Mouse (Mus musculus) lung, embryonic 16.5 days (tissue): ENCODE measurements at regions not wholly inside any gene's neighbourhood (a gene's known extent, or its start where the extent isn't known, plus 50 kb on each side); places are given as distances from the start of the nearest gene placed in this dataset.
"Not testable (repeated sequence)": the region's sequence is repeated elsewhere in the genome, so short reads cannot be mapped to it uniquely, and the experiment has no call there.

Experiments
- ATAC-seq: fragments of 200-750 bp; cut with Nextera tagmentation; 2 replicates; pipeline ENCODE4 v1.8.0; 2017; ENCODE audit warnings: low read depth, mild to moderate bottlenecking, moderate library complexity
- H3K27ac ChIP-seq: fragments of 300-500 bp; sonication (generic); 2 replicates; pipeline ENCODE4 v1.5.1; 2014; ENCODE audit warnings: mild to moderate bottlenecking, control low read depth, low read length
- H3K27me3 ChIP-seq: fragments of 300-500 bp; sonication (generic); 2 replicates; pipeline ENCODE4 v1.6.1; 2014; ENCODE audit warnings: low read depth, low read length, mixed read lengths; ENCODE audit not compliant: control insufficient read depth, insufficient read depth
- H3K36me3 ChIP-seq: fragments of 300-500 bp; sonication (generic); 2 replicates; pipeline ENCODE4 v1.6.1; 2014; ENCODE audit warnings: low read length; ENCODE audit not compliant: control insufficient read depth, insufficient read depth
- H3K4me1 ChIP-seq: fragments of 300-500 bp; sonication (generic); replicated peaks from 2 replicates; pipeline ENCODE4 v1.6.1; 2014; ENCODE audit warnings: low read length, mixed read lengths; ENCODE audit not compliant: control insufficient read depth, insufficient read depth
- H3K4me2 ChIP-seq: fragments of 300-500 bp; sonication (generic); 2 replicates; pipeline ENCODE4 v1.6.1; 2014; ENCODE audit warnings: low read depth, low read length, control low read depth
- H3K4me3 ChIP-seq: fragments of 300-500 bp; sonication (generic); 2 replicates; pipeline ENCODE4 v1.5.1; 2014; ENCODE audit warnings: mild to moderate bottlenecking, low read length, control low read depth
- H3K9ac ChIP-seq: fragments of 300-500 bp; sonication (generic); 2 replicates; pipeline ENCODE4 v1.6.1; 2014; ENCODE audit warnings: low read length, control low read depth
- H3K9me3 ChIP-seq: fragments of 300-500 bp; sonication (generic); 2 replicates; pipeline ENCODE4 v1.6.1; 2016; ENCODE audit warnings: low read length; ENCODE audit not compliant: control insufficient read depth
- WGBS: fragments of 180-500 bp; shearing (Covaris S2); extraction: QIAGEN DNeasy Blood & Tissue Kit; methylation state at CpG from one replicate; pipeline ENCODE4 v1.1.7; 2014; 5-methylcytosine and 5-hydroxymethylcytosine counted together

- Histone ChIP-seq H3K9me3 (no peaks in the 10 kb centered on the region), H3K4me3 (no peak overlapping the region), H3K4me2 (no peak overlapping the region), H3K9ac (no peak overlapping the region), H3K27ac (no peak overlapping the region), H3K4me1 (no peaks in the 10 kb centered on the region), H3K36me3 (no peaks in the 10 kb centered on the region), H3K27me3 (no peaks in the 10 kb centered on the region)
- 70% methylated on average over 2 of the region's 2 CpGs for WGBS
- ATAC-seq = no peak
Measured at GRCm38 (mm10) chr17:66206074-66206473, 82.8 kb downstream of the Ddx11 start.

- WGBS = 62% methylated on average over 6 of the region's 6 CpGs
- not testable (repeated sequence) for H3K9ac ChIP-seq, H3K27ac ChIP-seq, H3K4me2 ChIP-seq, H3K9me3 ChIP-seq, H3K27me3 ChIP-seq, H3K4me3 ChIP-seq, ATAC-seq, H3K4me1 ChIP-seq, H3K36me3 ChIP-seq
Measured at GRCm38 (mm10) chr17:66207653-66208497, 84.6 kb downstream of the Ddx11 start.

- 29% methylated on average over 3 of the region's 6 CpGs for WGBS
- H3K4me2 ChIP-seq, H3K27ac ChIP-seq, H3K36me3 ChIP-seq, H3K9ac ChIP-seq, H3K9me3 ChIP-seq, H3K4me1 ChIP-seq, H3K27me3 ChIP-seq, H3K4me3 ChIP-seq: not testable (repeated sequence)
- peak; percentile 85 for ATAC-seq
Measured at GRCm38 (mm10) chr17:66208803-66209515, 85.6 kb downstream of the Ddx11 start.

GRCm38 (mm10) chr17:66211561-66211960, 88.2 kb downstream of the Ddx11 start:
- WGBS = 72% methylated on average over 7 of the region's 7 CpGs
- ATAC-seq = no peak
- Histone ChIP-seq H3K4me2 (no peak overlapping the region), H3K36me3 (no peaks in the 10 kb centered on the region), H3K4me3 (no peak overlapping the region), H3K27me3 (no peaks in the 10 kb centered on the region), H3K9ac (no peak overlapping the region), H3K27ac (no peak overlapping the region), H3K4me1 (no peaks in the 10 kb centered on the region), H3K9me3 (no peaks in the 10 kb centered on the region)

GRCm38 (mm10) chr17:66212616-66213015, 89.3 kb downstream of the Ddx11 start:
- Histone ChIP-seq H3K27ac (no peak overlapping the region), H3K4me3 (no peak overlapping the region), H3K4me2 (no peak overlapping the region), H3K4me1 (no peaks in the 10 kb centered on the region), H3K27me3 (no peaks in the 10 kb centered on the region), H3K36me3 (no peaks in the 10 kb centered on the region), H3K9ac (no peak overlapping the region), H3K9me3 (no peaks in the 10 kb centered on the region)
- WGBS = 87% methylated on average over 9 of the region's 9 CpGs
- ATAC-seq = no peak

- Histone ChIP-seq H3K27ac (no peak overlapping the region), H3K27me3 (no peaks in the 10 kb centered on the region), H3K4me1 (no peaks in the 10 kb centered on the region), H3K9ac (no peak overlapping the region), H3K4me3 (no peak overlapping the region), H3K4me2 (no peak overlapping the region), H3K36me3 (no peaks in the 10 kb centered on the region), H3K9me3 (no peaks in the 10 kb centered on the region)
- ATAC-seq = no peak
- WGBS = 89% methylated on average over 6 of the region's 6 CpGs
Measured at GRCm38 (mm10) chr17:66218321-66218720, 95.0 kb downstream of the Ddx11 start.

GRCm38 (mm10) chr17:66219669-66220435, 96.5 kb downstream of the Ddx11 start:
- Histone ChIP-seq H3K9me3 (no peaks in the 10 kb centered on the region), H3K4me2 (no peak overlapping the region), H3K27me3 (no peaks in the 10 kb centered on the region), H3K4me3 (no peak overlapping the region), H3K27ac (no peak overlapping the region), H3K4me1 (no peaks in the 10 kb centered on the region), H3K36me3 (no peaks in the 10 kb centered on the region), H3K9ac (no peak overlapping the region)
- 41% methylated on average over 16 of the region's 16 CpGs for WGBS
- ATAC-seq = peak; percentile 64

- WGBS = 9% methylated on average over 8 of the region's 8 CpGs
- H3K4me2 ChIP-seq = no peak overlapping the region
- peak; percentile 60; the same call in 1 of the 2 replicates for ATAC-seq
Measured at GRCm38 (mm10) chr17:66221256-66221655, 97.9 kb downstream of the Ddx11 start.

GRCm38 (mm10) chr17:66223711-66224110, 100.4 kb downstream of the Ddx11 start:
- no peaks in the 10 kb centered on the region for H3K4me1 ChIP-seq
- H3K36me3 ChIP-seq = no peaks in the 10 kb centered on the region
- H3K9ac ChIP-seq = no peak overlapping the region
- ATAC-seq = no peak
- no peak overlapping the region for H3K4me3 ChIP-seq
- no peak overlapping the region for H3K27ac ChIP-seq
- WGBS = 87% methylated on average over 13 of the region's 13 CpGs
- no peaks in the 10 kb centered on the region for H3K27me3 ChIP-seq
- H3K9me3 ChIP-seq = no peaks in the 10 kb centered on the region
- H3K4me2 ChIP-seq = no peak overlapping the region

More at GRCm38 (mm10) chr17:66221256-66221655, 97.9 kb downstream of the Ddx11 start:
- Histone ChIP-seq H3K27ac (no peak overlapping the region), H3K9me3 (no peaks in the 10 kb centered on the region), H3K4me1 (no peaks in the 10 kb centered on the region), H3K36me3 (no peaks in the 10 kb centered on the region), H3K27me3 (no peaks in the 10 kb centered on the region), H3K9ac (no peak overlapping the region), H3K4me3 (no peak overlapping the region)
